Mouse (Mus musculus) liver, embryonic 14.5 days (tissue): ENCODE results near the gene Prmt8. TPM values are rescaled to one million over a fixed set of nuclear protein-coding genes. Genes with fewer than 3 reads are reported as not detected.

Experiments
- ATAC-seq: fragments of 200-750 bp; cut with Nextera tagmentation; 2 replicates; pipeline ENCODE4 v1.8.0; 2017; ENCODE audit warnings: moderate number of reproducible peaks, mild to moderate bottlenecking, moderate library complexity; ENCODE audit not compliant: insufficient read depth
- DNase-seq, 3 experiments: peaks; one replicate each; pipeline ENCODE4 v3.0.0-alpha.2; 2012 to 2013; ENCODE audit warnings: low read depth in 3 of 3, low spot score in 3 of 3
- H3K27ac ChIP-seq: fragments of 300-500 bp; sonication (generic); 2 replicates; pipeline ENCODE4 v1.5.1; 2014; ENCODE audit warnings: moderate library complexity, mild to moderate bottlenecking, control low read depth, inconsistent platforms
- H3K27me3 ChIP-seq: fragments of 300-500 bp; sonication (generic); 2 replicates; pipeline ENCODE4 v1.6.1; 2014; ENCODE audit warnings: mild to moderate bottlenecking, low read length, moderate library complexity; ENCODE audit not compliant: control insufficient read depth, insufficient read depth
- H3K36me3 ChIP-seq: fragments of 300-500 bp; sonication (generic); replicated peaks from 2 replicates; pipeline ENCODE4 v1.6.1; 2014; ENCODE audit warnings: low read depth; ENCODE audit not compliant: control insufficient read depth, insufficient read depth
- H3K4me1 ChIP-seq, 2 experiments: fragments of 200-500 bp in 1 of 2; fragments of 300-500 bp in 1 of 2; sonication (generic) in 1 of 2; replicated peaks; 2 replicates each; pipeline ENCODE4 v1.6.1; 2012 to 2014; ENCODE audit warnings: antibody characterized with exemption in 1 of 2, inconsistent platforms in 1 of 2, low read length in 1 of 2; ENCODE audit not compliant: control insufficient read depth in 2 of 2, insufficient read depth in 2 of 2
- H3K4me2 ChIP-seq: fragments of 300-500 bp; sonication (generic); 2 replicates; pipeline ENCODE4 v1.6.1; 2014; ENCODE audit warnings: low read depth, mild to moderate bottlenecking, control low read depth, moderate library complexity
- H3K4me3 ChIP-seq, 2 experiments: fragments of 200-500 bp in 1 of 2; fragments of 300-500 bp in 1 of 2; sonication (generic) in 1 of 2; 2 replicates each; pipeline ENCODE4 v1.5.1; 2012 to 2014; ENCODE audit warnings: low read depth in 2 of 2, low read length in 2 of 2, mild to moderate bottlenecking in 2 of 2, control low read depth in 1 of 2, inconsistent platforms in 1 of 2, moderate library complexity in 1 of 2; ENCODE audit not compliant: insufficient read depth in 1 of 2
- H3K9ac ChIP-seq: fragments of 300-500 bp; sonication (generic); replicated peaks from 2 replicates; pipeline ENCODE4 v1.6.1; 2014; ENCODE audit warnings: mild to moderate bottlenecking, control low read depth, moderate library complexity
- H3K9me3 ChIP-seq: fragments of 300-500 bp; sonication (generic); 2 replicates; pipeline ENCODE4 v1.6.1; 2016; ENCODE audit warnings: low read length, mixed read lengths; ENCODE audit not compliant: control insufficient read depth
- CTCF ChIP-seq: IDR thresholded peaks from 2 replicates; pipeline ENCODE4 v1.5.1; 2016; ENCODE audit warnings: antibody characterized with exemption, low read depth, control low read depth
- EP300 ChIP-seq: IDR thresholded peaks from 2 replicates; pipeline ENCODE4 v1.6.1; 2016; ENCODE audit warnings: antibody characterized with exemption, low read depth
- WGBS: fragments of 180-500 bp; shearing (Covaris S2); extraction: QIAGEN DNeasy Blood & Tissue Kit; methylation state at CpG from one replicate; pipeline ENCODE4 v1.1.7; 2014; ENCODE audit not compliant: insufficient replicate concordance; 5-methylcytosine and 5-hydroxymethylcytosine counted together
- polyA plus RNA-seq, 2 experiments: library from polyadenylated mRNA; depleted of rRNA in 1 of 2; stranded (reverse) in 1 of 2; unstranded in 1 of 2; fragments of >200 nt; fragmentation: Nextera tagmentation in 1 of 2; extraction: Ambion mirVana in 1 of 2; gene quantifications; 2 replicates each; pipeline versions ENCODE4 v1.2.1 to v1.2.3; 2012 to 2014

Gene Prmt8
- polyA plus RNA-seq, 2 experiments = 0.05 TPM; not detected in 1

DNA sequence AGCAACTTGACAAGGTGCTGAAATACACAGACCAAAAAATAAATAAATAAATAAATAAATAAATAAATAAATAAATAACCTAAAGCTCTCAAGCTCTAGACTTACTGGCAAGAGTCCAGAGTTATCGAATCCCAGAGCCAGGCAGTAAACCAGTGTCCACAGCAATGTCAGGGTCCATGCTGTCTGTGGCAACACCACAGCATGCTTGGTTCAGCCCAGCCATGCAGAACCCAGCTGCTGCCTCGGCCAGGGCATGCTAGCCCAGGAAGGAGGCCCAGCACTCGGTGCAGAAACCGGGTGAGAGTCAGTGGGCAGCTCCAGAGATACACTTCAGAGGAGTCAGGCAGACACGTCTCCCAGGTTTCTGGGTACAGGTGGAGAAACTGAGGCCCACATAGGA, 29.4 kb downstream of the Prmt8 start:
- WGBS = 63% methylated on average over 5 of the region's 5 CpGs
- DNase-seq = no peak
- H3K27ac ChIP-seq = no peak overlapping the region
- H3K9ac ChIP-seq = no peak overlapping the region
- no peaks in the 10 kb centered on the region for H3K4me1 ChIP-seq
- no peaks in the 10 kb centered on the region for H3K36me3 ChIP-seq
- no peak for ATAC-seq
- H3K27me3 ChIP-seq = no peaks in the 10 kb centered on the region
- no peaks in the 10 kb centered on the region for H3K9me3 ChIP-seq
- H3K4me3 ChIP-seq = no peak overlapping the region
- TF ChIP-seq EP300 (no peak), CTCF (no peak)
- no peak overlapping the region for H3K4me2 ChIP-seq

DNA sequence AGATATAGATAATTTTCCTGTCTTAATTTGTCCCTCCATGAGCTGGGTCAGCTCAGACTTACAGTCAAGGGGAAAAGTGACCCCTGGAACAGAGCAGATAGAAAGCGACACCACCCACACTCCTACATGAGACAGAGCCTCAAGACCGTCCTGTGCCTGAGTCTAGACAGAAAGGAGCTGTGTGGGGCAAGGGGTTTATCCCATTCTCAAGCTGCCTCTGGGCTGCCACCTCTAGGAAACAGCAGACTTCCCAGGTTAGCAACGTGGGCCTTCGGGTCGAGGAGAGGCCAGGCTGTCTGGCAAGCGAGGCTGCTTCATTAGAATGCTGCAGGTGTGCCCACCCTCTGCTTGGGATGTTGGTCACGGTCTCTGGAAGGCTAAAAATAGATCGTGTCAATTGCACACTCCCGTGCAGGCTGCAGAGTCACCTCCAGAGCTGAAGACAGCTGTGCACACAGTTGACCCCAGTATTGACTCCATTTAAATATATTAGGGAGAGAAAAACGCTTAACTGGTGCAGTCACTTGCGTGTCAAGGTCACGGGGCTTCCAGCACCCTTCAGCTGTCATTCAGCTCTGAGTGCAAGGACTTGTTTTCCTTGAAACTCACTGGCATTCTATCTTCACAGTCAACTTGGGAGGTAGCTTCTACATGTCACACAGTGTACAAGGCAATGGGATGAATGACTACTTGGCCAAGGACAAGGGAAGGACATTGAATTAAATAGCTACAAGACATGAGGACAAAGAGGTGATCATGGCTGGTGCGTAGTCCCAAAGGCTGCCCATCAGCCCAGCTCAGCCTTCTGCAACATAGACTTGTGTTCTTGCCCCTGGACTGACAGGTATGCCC, 33.9 kb downstream of the Prmt8 start:
- 53% methylated on average over 13 of the region's 13 CpGs for WGBS
- no peak overlapping the region for H3K4me2 ChIP-seq
- ATAC-seq = no peak
- no peak for DNase-seq
- H3K27ac ChIP-seq = no peak overlapping the region
- no peaks in the 10 kb centered on the region for H3K36me3 ChIP-seq
- H3K4me1 ChIP-seq = no peaks in the 10 kb centered on the region
- H3K9ac ChIP-seq = no peak overlapping the region
- H3K27me3 ChIP-seq = no peaks in the 10 kb centered on the region
- H3K9me3 ChIP-seq = no peaks in the 10 kb centered on the region
- TF ChIP-seq CTCF = no peak
- no peak for TF ChIP-seq EP300
- no peak overlapping the region for H3K4me3 ChIP-seq

DNA sequence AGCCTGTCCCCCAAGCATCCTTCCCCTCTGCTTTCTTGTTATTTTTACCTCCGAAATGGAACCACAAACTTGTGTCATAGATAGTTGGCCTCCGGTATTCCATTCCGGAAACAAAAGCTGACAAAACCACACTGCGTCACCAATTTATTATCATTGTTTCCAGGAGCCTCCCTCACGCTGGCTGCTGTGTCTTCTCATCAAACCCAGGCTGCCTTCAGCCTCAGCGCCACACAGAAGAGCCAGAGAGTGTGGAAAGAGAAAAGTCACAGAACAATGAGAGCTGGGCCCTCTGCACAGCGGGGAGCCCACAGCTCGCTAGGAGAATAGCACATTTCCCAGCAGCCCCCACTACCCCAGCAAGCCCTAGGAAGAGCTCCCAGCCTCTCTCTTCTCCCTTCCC, 46.1 kb downstream of the Prmt8 start:
- no peak overlapping the region for H3K9ac ChIP-seq
- 41% methylated on average over 8 of the region's 8 CpGs for WGBS
- no peaks in the 10 kb centered on the region for H3K36me3 ChIP-seq
- ATAC-seq (no peak), DNase-seq (no peak)
- H3K27me3 ChIP-seq = no peaks in the 10 kb centered on the region
- TF ChIP-seq CTCF (no peak), EP300 (no peak)
- no peak overlapping the region for H3K4me2 ChIP-seq
- H3K4me3 ChIP-seq = no peak overlapping the region
- H3K9me3 ChIP-seq = no peaks in the 10 kb centered on the region
- H3K4me1 ChIP-seq = no peaks in the 10 kb centered on the region
- no peak overlapping the region for H3K27ac ChIP-seq

- Histone ChIP-seq H3K27ac (no peak overlapping the region), H3K9me3 (no peaks in the 10 kb centered on the region), H3K9ac (no peak overlapping the region), H3K36me3 (no peaks in the 10 kb centered on the region), H3K4me1 (no peaks in the 10 kb centered on the region), H3K4me3 (no peak overlapping the region), H3K4me2 (no peak overlapping the region), H3K27me3 (no peaks in the 10 kb centered on the region)
- TF ChIP-seq CTCF = no peak
- no peak for TF ChIP-seq EP300
- ATAC-seq = no peak
- WGBS = 76% methylated on average over 14 of the region's 14 CpGs
- DNase-seq = no peak
Observed at GRCm38 (mm10) chr6:127719875-127720274, 49.4 kb downstream of the Prmt8 start.

GRCm38 (mm10) chr6:127717239-127718137, 51.8 kb downstream of the Prmt8 start:
- Histone ChIP-seq H3K27ac (no peak overlapping the region), H3K4me1 (no peaks in the 10 kb centered on the region), H3K9me3 (no peaks in the 10 kb centered on the region), H3K4me2 (no peak overlapping the region), H3K4me3 (no peak overlapping the region), H3K36me3 (no peaks in the 10 kb centered on the region), H3K27me3 (no peaks in the 10 kb centered on the region), H3K9ac (no peak overlapping the region)
- TF ChIP-seq CTCF (no peak), EP300 (no peak)
- 58% methylated on average over 21 of the region's 21 CpGs for WGBS
- DNase-seq = no peak
- no peak for ATAC-seq
